Mouse (Mus musculus): ENCODE data around the gene Ntrk3. TPM values are rescaled to one million over a fixed set of nuclear protein-coding genes. Genes with fewer than 3 reads are reported as not detected.

Gene Ntrk3
- polyA plus RNA-seq, 1 experiment from 2014 or later = 1.2 TPM

DNA sequence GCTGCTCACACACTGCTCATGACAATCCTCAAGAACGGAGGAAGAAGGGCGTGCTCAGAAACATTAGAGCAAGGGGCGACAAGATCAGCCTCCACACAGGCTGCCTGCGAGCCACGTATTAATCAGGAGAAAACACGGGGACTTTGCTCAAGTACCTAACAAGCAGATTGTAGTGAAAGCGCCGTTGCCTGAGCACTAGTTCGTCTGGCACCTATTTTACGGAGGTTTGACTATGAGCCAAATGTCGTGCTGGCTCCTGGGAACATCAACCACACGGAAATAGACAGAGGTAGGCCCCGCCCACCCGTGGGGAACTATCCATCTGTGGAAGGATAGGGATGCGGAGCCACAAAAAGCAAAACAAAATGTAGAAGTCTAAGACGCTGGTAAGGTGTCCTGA is 68.4 kb downstream of the Ntrk3 start:
- no peak overlapping the region for H3K9ac ChIP-seq (ENCODE audit: low read depth, low read length)
- H3K4me2 ChIP-seq (replicated peaks; ENCODE audit: low read depth) = no peak overlapping the region
- H3K4me3 ChIP-seq (ENCODE audit: low read depth, low read length) = no peak overlapping the region
- H3K36me3 ChIP-seq (ENCODE audit: control insufficient read depth, insufficient read depth) = no peaks in the 10 kb centered on the region
- no peaks in the 10 kb centered on the region for H3K27me3 ChIP-seq (replicated peaks; ENCODE audit: control insufficient read depth, insufficient read depth, low read length)
- no peaks in the 10 kb centered on the region for H3K9me3 ChIP-seq (ENCODE audit: control insufficient read depth)
- no peaks in the 10 kb centered on the region for H3K4me1 ChIP-seq (replicated peaks; ENCODE audit: control insufficient read depth, insufficient read depth, low read length)
- no peak overlapping the region for H3K27ac ChIP-seq (ENCODE audit: low read depth, low read length)
- WGBS = 87% methylated on average over 16 of the region's 16 CpGs
- TF ChIP-seq CTCF (IDR thresholded peaks at IDR 0.05; ENCODE audit: low read depth) = no peak
- no peak for ATAC-seq

DNA sequence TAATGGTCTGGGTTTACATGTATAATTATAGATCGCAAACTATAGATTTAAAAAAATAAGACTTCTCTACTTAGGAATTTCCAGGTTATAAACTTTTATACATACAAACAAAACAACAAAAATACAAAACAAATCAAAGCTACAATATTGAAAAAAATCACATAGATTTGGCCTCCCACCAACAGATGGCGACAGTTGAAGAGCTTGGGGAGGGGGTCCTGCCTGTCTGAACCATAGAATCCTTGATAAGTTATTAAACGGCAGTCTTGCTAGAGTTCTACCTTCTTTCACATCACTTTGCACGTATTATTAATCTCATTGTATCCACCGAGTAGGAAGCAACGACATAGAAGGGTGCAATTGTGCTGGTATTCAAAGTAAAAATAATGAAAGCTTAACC is 68.9 kb downstream of the Ntrk3 start:
- no peak for ATAC-seq
- TF ChIP-seq CTCF (IDR thresholded peaks at IDR 0.05; ENCODE audit: low read depth) = no peak
- no peaks in the 10 kb centered on the region for H3K4me1 ChIP-seq (replicated peaks; ENCODE audit: control insufficient read depth, insufficient read depth, low read length)
- H3K4me2 ChIP-seq (replicated peaks; ENCODE audit: low read depth) = no peak overlapping the region
- no peaks in the 10 kb centered on the region for H3K27me3 ChIP-seq (replicated peaks; ENCODE audit: control insufficient read depth, insufficient read depth, low read length)
- 88% methylated on average over 6 of the region's 6 CpGs for WGBS
- no peak overlapping the region for H3K27ac ChIP-seq (ENCODE audit: low read depth, low read length)
- H3K4me3 ChIP-seq (ENCODE audit: low read depth, low read length) = no peak overlapping the region
- no peaks in the 10 kb centered on the region for H3K9me3 ChIP-seq (ENCODE audit: control insufficient read depth)
- H3K9ac ChIP-seq (ENCODE audit: low read depth, low read length) = no peak overlapping the region
- no peaks in the 10 kb centered on the region for H3K36me3 ChIP-seq (ENCODE audit: control insufficient read depth, insufficient read depth)

DNA sequence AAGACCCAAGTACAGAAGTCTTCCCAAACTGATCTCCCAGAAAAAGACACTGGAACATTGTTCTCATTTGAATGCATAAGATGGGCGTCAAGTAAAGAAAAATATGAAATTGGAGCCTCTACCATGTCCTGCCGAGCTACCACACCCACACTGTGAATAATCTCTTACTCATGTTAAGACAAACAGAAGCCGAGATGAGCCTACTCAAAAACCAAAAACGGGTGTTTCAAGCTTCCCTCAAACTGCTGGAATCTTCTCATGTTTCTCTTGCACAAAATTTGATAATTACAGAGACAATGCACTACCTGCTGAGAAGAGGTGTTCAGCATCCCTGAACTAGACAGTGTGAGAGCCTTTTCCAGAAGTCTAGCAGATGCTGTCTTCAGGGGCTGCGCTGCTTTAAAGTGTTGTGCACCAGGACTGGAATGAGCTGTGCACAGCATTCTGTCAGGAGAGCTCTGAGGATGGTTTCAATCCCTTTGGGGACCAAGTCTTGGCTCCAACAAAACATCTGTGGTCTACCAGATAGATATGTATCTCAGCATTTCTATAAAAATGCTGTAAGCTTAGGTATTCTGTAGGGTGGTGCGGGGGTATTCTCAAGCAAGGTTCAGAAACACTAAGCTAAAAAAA is 69.7 kb downstream of the Ntrk3 start:
- ATAC-seq = no peak
- no peak for TF ChIP-seq CTCF (IDR thresholded peaks at IDR 0.05; ENCODE audit: low read depth)
- no peak overlapping the region for H3K4me2 ChIP-seq (replicated peaks; ENCODE audit: low read depth)
- no peak overlapping the region for H3K27ac ChIP-seq (ENCODE audit: low read depth, low read length)
- H3K9me3 ChIP-seq (ENCODE audit: control insufficient read depth) = no peaks in the 10 kb centered on the region
- no peaks in the 10 kb centered on the region for H3K4me1 ChIP-seq (replicated peaks; ENCODE audit: control insufficient read depth, insufficient read depth, low read length)
- 75% methylated on average over 6 of the region's 6 CpGs for WGBS
- no peak overlapping the region for H3K9ac ChIP-seq (ENCODE audit: low read depth, low read length)
- H3K27me3 ChIP-seq (replicated peaks; ENCODE audit: control insufficient read depth, insufficient read depth, low read length) = no peaks in the 10 kb centered on the region
- no peak overlapping the region for H3K4me3 ChIP-seq (ENCODE audit: low read depth, low read length)
- H3K36me3 ChIP-seq (ENCODE audit: control insufficient read depth, insufficient read depth) = no peaks in the 10 kb centered on the region

DNA sequence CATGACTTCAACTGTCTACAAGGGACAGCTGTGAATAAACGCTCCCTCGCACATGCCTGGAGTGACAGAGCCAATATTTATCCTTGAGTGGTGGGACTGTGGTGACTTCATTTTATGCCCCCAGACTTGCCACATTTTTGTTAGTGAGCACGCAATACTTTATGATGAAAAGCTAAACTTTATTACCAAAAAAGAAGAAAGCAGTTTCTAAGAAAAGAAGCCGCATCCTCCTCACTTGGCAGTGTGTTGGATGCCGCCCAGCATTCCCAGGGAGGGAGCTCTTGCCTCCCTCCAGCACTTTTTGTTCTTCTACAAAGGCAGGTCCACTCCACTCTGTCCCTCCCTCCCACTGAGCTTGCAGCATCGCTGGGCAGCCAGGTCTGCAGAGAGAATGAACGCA is 77.0 kb downstream of the Ntrk3 start:
- Histone ChIP-seq H3K4me3 (ENCODE audit: low read depth, low read length) (no peak overlapping the region), H3K27ac (ENCODE audit: low read depth, low read length) (no peak overlapping the region), H3K9ac (ENCODE audit: low read depth, low read length) (no peak overlapping the region), H3K4me2 (replicated peaks; ENCODE audit: low read depth) (no peak overlapping the region), H3K4me1 (replicated peaks; ENCODE audit: control insufficient read depth, insufficient read depth, low read length) (no peaks in the 10 kb centered on the region), H3K36me3 (ENCODE audit: control insufficient read depth, insufficient read depth) (no peaks in the 10 kb centered on the region), H3K9me3 (ENCODE audit: control insufficient read depth) (no peaks in the 10 kb centered on the region), H3K27me3 (replicated peaks; ENCODE audit: control insufficient read depth, insufficient read depth, low read length) (no peaks in the 10 kb centered on the region)
- no peak for ATAC-seq
- no peak for TF ChIP-seq CTCF (IDR thresholded peaks at IDR 0.05; ENCODE audit: low read depth)
- WGBS = 72% methylated on average over 7 of the region's 7 CpGs

DNA sequence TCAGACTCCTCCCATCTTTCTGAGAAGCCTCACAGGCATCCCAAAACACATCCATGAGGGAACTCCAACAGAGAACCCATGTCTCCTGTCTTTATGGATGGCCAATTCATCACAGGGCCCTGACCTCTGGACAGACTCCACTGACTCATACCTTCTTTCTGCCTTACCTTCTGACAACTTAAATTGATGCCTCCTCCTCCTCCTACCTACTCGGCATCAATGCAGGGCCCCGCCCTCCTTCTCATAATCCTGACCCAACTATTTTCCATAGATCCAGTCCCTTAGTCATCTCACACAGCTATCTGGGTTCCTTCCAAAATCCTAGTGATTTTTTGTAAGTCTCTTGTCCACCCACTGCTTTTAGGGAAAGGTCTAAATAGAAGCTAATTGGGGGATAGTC is 78.0 kb downstream of the Ntrk3 start:
- H3K36me3 ChIP-seq (ENCODE audit: control insufficient read depth, insufficient read depth) = no peaks in the 10 kb centered on the region
- H3K4me1 ChIP-seq (replicated peaks; ENCODE audit: control insufficient read depth, insufficient read depth, low read length) = no peaks in the 10 kb centered on the region
- 81% methylated on average over 2 of the region's 2 CpGs for WGBS
- no peak for ATAC-seq
- no peaks in the 10 kb centered on the region for H3K9me3 ChIP-seq (ENCODE audit: control insufficient read depth)
- H3K4me2 ChIP-seq (replicated peaks; ENCODE audit: low read depth) = no peak overlapping the region
- H3K9ac ChIP-seq (ENCODE audit: low read depth, low read length) = no peak overlapping the region
- H3K4me3 ChIP-seq (ENCODE audit: low read depth, low read length) = no peak overlapping the region
- H3K27me3 ChIP-seq (replicated peaks; ENCODE audit: control insufficient read depth, insufficient read depth, low read length) = no peaks in the 10 kb centered on the region
- H3K27ac ChIP-seq (ENCODE audit: low read depth, low read length) = no peak overlapping the region
- TF ChIP-seq CTCF (IDR thresholded peaks at IDR 0.05; ENCODE audit: low read depth) = no peak

DNA sequence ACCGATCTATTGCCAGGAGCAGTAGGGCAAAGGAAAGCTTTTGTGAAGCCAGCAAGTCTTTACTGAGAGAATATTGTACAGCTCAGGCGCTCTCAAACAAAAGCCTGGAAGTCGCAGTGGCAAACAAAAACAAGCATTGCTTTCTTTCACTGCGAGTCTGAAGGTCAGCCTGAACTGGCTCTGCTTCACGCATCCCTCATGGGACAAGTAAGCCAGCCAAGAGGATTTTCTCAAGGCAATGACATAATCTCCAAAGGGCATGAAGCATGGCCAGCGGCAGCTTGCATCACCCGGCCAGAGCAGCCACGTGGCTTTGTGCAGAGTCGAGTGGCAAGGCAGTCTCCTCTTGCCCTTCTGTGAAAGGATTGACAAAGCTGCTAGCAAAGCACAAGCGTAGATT is 79.8 kb downstream of the Ntrk3 start:
- no peaks in the 10 kb centered on the region for H3K4me1 ChIP-seq (replicated peaks; ENCODE audit: control insufficient read depth, insufficient read depth, low read length)
- no peak for TF ChIP-seq CTCF (IDR thresholded peaks at IDR 0.05; ENCODE audit: low read depth)
- no peaks in the 10 kb centered on the region for H3K36me3 ChIP-seq (ENCODE audit: control insufficient read depth, insufficient read depth)
- no peaks in the 10 kb centered on the region for H3K27me3 ChIP-seq (replicated peaks; ENCODE audit: control insufficient read depth, insufficient read depth, low read length)
- H3K9me3 ChIP-seq (ENCODE audit: control insufficient read depth) = no peaks in the 10 kb centered on the region
- H3K27ac ChIP-seq (ENCODE audit: low read depth, low read length) = no peak overlapping the region
- H3K4me2 ChIP-seq (replicated peaks; ENCODE audit: low read depth) = no peak overlapping the region
- no peak overlapping the region for H3K9ac ChIP-seq (ENCODE audit: low read depth, low read length)
- no peak overlapping the region for H3K4me3 ChIP-seq (ENCODE audit: low read depth, low read length)
- 70% methylated on average over 10 of the region's 10 CpGs for WGBS
- no peak for ATAC-seq

DNA sequence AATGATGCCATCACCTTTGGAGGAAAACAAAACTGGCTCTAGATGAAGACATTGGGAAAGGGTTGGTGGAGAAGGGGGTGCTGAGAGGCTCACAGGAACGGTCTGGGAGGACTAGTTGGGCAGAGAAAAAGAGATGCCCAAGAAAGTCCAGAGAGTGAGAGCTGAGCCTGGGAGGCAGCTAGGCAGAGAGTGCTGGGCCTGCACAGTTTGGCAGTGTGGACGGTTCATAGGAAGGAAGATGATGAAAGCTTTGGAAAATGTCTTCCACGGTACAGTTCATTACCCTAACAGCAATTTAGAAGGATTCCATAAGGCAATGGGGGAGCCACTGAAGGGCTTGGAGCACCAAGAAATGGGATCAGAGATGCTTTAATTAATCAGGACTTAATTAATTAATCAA is 81.6 kb downstream of the Ntrk3 start:
- H3K27ac ChIP-seq (ENCODE audit: low read depth, low read length) = no peak overlapping the region
- no peaks in the 10 kb centered on the region for H3K9me3 ChIP-seq (ENCODE audit: control insufficient read depth)
- no peak overlapping the region for H3K9ac ChIP-seq (ENCODE audit: low read depth, low read length)
- no peak overlapping the region for H3K4me3 ChIP-seq (ENCODE audit: low read depth, low read length)
- ATAC-seq = no peak
- WGBS = 48% methylated on average over 3 of the region's 3 CpGs
- H3K36me3 ChIP-seq (ENCODE audit: control insufficient read depth, insufficient read depth) = no peaks in the 10 kb centered on the region
- no peak for TF ChIP-seq CTCF (IDR thresholded peaks at IDR 0.05; ENCODE audit: low read depth)
- no peaks in the 10 kb centered on the region for H3K4me1 ChIP-seq (replicated peaks; ENCODE audit: control insufficient read depth, insufficient read depth, low read length)
- H3K27me3 ChIP-seq (replicated peaks; ENCODE audit: control insufficient read depth, insufficient read depth, low read length) = no peaks in the 10 kb centered on the region
- no peak overlapping the region for H3K4me2 ChIP-seq (replicated peaks; ENCODE audit: low read depth)

All from intestine, postnatal 0 days (tissue).